Mouse (Mus musculus) heart, adult 18-20 months (tissue): Measurements from ENCODE around the gene Helb. TPM values are rescaled to one million over a fixed set of nuclear protein-coding genes. Genes with fewer than 3 reads are reported as not detected.
A peak's percentile ranks its signal among the peaks of the same experiment; 100 is the strongest.

ENCODE experiments used
- DNase-seq, 2 experiments: peaks; one replicate each; pipeline ENCODE4 v3.0.0; 2021 to 2022; ENCODE audit warnings: mixed read lengths in 1 of 2
- long read RNA-seq, 2 experiments: library from polyadenylated mRNA; stranded (forward); transcript quantifications; one replicate each; pipeline ENCODE4 v2.0.0; 2021
- total RNA-seq, 2 experiments: library from RNA; stranded (reverse); gene quantifications; 2 replicates each; pipeline ENCODE4 v1.2.3; 2021

Gene Helb
- 1 to 10 TPM; 6.6 to 8.5 TPM for total RNA-seq
- long read RNA-seq, experiment 1, full-length matches to known transcripts, result 1 of 1 reads
- long read RNA-seq, experiment 1, partial matches to known transcripts, result 0 of 1 reads
- long read RNA-seq, experiment 1, other reads (novel, unspliced or antisense), result 0 of 1 reads
- long read RNA-seq, experiment 2, result 0 reads

- peak; percentile 99 to 100 for DNase-seq
Observed at GRCm38 (mm10) chr10:120112507-120113396, at the start of gene Helb. TSS of gene Helb (minus strand) at chr10:120112987.

GRCm38 (mm10) chr10:120160533-120160932, 47.7 kb upstream of the Helb start:
- DNase-seq, result no peak

GRCm38 (mm10) chr10:120153911-120154310, 41.1 kb upstream of the Helb start:
- no peak for DNase-seq

GRCm38 (mm10) chr10:120151672-120152071, 38.9 kb upstream of the Helb start:
- no peak for DNase-seq

GRCm38 (mm10) chr10:120140916-120141516, 28.2 kb upstream of the Helb start:
- no peak for DNase-seq

- DNase-seq, result no peak
Observed at GRCm38 (mm10) chr10:120140193-120140592, 27.4 kb upstream of the Helb start.

- no peak for DNase-seq
Observed at GRCm38 (mm10) chr10:120136020-120136562, 23.3 kb upstream of the Helb start.

GRCm38 (mm10) chr10:120133697-120134096, 20.9 kb upstream of the Helb start:
- no peak for DNase-seq

- DNase-seq, result peak; percentile 13 to 47
Observed at GRCm38 (mm10) chr10:120130621-120131020, 17.8 kb upstream of the Helb start.

- no peak for DNase-seq
Observed at GRCm38 (mm10) chr10:120128601-120129277, 16.0 kb upstream of the Helb start.

GRCm38 (mm10) chr10:120125465-120125857, 12.7 kb upstream of the Helb start:
- no peak for DNase-seq

- peak; percentile 85 to 94 for DNase-seq
Observed at GRCm38 (mm10) chr10:120124801-120125464, 12.1 kb upstream of the Helb start.

- DNase-seq, result no peak
Observed at GRCm38 (mm10) chr10:120123721-120124120, 10.9 kb upstream of the Helb start.

- DNase-seq, result no peak
Observed at GRCm38 (mm10) chr10:120115249-120115648, 2.5 kb upstream of the Helb start.

GRCm38 (mm10) chr10:120114493-120114892, 1.7 kb upstream of the Helb start:
- no peak for DNase-seq

GRCm38 (mm10) chr10:120113980-120114379, 1.2 kb upstream of the Helb start:
- DNase-seq, result no peak

- DNase-seq, result peak in 1 of 2 experiments; percentile 17
Observed at GRCm38 (mm10) chr10:120113482-120113881, 695 bp upstream of the Helb start.

GRCm38 (mm10) chr10:120111691-120112319, 982 bp downstream of the Helb start:
- peak in 1 of 2 experiments; percentile 9 for DNase-seq

GRCm38 (mm10) chr10:120100806-120101205, 12.0 kb downstream of the Helb start:
- DNase-seq, result no peak

- DNase-seq, result no peak
Observed at GRCm38 (mm10) chr10:120097564-120097963, 15.2 kb downstream of the Helb start.

- DNase-seq, result no peak
Observed at GRCm38 (mm10) chr10:120095716-120096115, 17.1 kb downstream of the Helb start.
